Mouse (Mus musculus): ENCODE measurements around the gene Lgr4.

DNA sequence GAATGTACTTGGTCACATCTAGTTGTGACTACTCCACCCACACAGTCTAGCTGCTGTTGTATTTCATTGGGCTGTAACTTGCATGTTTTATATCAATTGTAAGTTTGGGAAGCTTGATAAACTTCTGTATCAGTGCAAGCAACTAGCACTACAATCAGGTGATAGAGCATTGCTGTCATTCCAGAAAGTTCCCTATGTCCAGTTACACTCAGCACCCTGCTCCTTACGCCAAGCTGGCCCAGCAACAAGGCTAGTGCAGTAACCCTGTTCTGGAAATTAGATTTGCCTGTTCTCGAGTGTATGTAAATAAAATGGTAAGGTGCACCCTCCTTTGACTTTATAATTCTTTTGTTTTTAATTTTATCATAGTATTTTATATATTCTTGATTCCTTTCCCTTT is 119.8 kb downstream of the Lgr4 start:
- TF ChIP-seq CTCF (IDR thresholded peaks at IDR 0.05; ENCODE audit: borderline replicate concordance, insufficient read depth, low read depth, low read length), result no peak
- TF ChIP-seq POLR2A (IDR thresholded peaks at IDR 0.05; ENCODE audit: borderline replicate concordance, insufficient read depth, low read length), result no peak

All from cerebellum, adult 2 months (tissue).